Mouse (Mus musculus): ENCODE results near the gene Btbd8.

The Btbd8 gene

DNA sequence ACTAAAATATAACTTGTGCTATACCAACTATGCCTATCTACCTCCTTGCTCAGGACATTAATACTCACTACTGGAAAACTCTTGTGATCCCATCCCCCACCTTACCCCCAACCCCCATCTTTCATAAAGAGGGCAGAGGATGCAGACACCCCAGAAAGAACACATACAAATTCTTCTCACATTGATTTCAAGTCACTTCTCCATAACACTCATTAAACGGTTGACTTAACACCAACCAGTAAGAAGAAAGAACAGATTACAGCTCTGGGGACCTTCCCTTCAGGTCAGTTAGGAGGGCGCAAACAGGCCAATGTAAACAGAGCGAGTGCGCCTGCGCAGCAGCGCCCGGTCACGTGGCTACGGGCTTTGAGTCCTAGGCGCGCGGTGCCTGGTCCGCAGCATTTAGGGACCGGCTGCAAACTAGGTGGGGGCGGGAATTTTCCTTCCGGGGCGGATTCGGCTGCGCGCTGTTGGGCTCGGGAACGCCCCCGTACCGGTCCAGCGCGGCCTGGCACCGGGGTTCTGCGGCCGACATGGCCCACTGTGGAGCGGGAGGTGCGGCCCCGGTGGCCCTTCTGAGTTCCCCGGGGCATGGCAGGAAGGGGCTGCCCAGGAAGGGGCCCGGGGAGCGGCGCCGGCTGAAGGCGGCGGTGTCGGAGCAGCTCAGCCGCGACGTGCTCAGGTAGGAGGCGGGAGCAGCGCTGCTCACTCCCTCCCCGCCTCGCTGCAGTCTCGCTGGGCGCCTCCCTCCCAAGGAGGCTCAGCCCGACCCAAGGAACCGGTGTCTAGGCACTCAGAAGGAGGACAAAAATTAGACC lies at the start of gene Btbd8:
TSS of gene Btbd8 (plus strand) at position 534 of the 818 bp plus-strand sequence.
- in situ Hi-C loops (cut with MboI; ENCODE audit: low sequenced_read_pairs) = no loop called here

DNA sequence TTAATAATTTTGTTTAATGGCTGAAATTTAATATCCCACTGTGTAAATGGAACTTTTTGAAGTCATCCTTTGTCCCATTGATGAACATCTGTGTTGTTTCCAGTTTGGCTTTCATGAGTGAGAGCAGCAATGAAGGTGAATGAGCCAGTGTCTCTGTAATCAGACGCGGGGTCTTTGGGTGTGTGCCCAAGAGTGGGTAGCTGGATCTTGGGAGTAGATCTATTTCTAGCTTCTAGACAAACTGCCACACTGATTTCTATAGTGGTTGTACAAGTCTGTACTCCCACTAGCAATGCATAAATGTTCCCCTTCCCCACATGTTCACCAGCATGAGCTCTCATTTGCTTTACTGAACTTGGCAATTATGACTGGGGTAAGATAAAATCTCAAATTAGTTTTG lies 48.4 kb upstream of the Btbd8 start:
- in situ Hi-C loops (cut with MboI; ENCODE audit: low sequenced_read_pairs) = no loop called here

DNA sequence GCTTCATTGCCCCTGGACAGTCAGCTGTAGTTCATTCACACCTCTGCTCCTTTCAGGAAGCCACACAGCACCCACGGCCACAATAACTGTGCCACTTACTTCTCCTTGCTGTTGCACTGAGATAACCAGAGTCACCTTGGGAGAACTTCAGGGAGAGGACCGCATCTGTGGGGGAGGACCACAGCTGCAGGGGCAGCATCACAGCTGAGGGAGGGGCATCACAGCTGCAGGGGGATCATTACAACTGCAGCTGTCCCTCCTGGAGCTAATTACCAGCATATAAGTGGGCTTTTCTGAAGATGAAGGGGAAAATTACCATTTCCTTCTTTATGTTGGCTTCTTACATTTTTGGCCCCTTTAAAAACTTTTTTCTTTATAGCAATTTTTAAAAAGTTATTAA lies 43.4 kb upstream of the Btbd8 start:
- in situ Hi-C loops (cut with MboI; ENCODE audit: low sequenced_read_pairs) = no loop called here

DNA sequence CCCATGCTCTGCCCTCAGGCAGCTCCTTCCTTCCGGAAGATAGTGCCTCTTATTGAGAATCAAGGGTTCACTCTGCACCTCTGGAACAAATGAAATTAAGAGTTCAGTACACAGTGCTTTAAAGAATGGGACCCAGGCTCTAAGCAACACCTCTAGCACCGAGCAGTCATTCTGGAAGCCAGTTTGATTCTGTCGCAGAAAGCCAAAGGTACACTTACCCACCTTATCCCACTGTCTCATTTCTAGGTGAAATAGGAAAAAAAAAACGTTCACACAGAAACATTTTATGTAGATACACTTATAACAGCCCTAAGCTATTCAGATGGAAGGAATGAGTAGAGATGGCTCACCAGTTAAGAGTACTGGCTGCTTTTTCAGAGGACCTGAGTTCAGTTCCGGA lies 35.4 kb upstream of the Btbd8 start, which contains the start of gene Ephx4:
TSS of gene Ephx4 (plus strand) at position 301 of the 400 bp plus-strand sequence.
- in situ Hi-C loops (cut with MboI; ENCODE audit: low sequenced_read_pairs) = no loop called here

DNA sequence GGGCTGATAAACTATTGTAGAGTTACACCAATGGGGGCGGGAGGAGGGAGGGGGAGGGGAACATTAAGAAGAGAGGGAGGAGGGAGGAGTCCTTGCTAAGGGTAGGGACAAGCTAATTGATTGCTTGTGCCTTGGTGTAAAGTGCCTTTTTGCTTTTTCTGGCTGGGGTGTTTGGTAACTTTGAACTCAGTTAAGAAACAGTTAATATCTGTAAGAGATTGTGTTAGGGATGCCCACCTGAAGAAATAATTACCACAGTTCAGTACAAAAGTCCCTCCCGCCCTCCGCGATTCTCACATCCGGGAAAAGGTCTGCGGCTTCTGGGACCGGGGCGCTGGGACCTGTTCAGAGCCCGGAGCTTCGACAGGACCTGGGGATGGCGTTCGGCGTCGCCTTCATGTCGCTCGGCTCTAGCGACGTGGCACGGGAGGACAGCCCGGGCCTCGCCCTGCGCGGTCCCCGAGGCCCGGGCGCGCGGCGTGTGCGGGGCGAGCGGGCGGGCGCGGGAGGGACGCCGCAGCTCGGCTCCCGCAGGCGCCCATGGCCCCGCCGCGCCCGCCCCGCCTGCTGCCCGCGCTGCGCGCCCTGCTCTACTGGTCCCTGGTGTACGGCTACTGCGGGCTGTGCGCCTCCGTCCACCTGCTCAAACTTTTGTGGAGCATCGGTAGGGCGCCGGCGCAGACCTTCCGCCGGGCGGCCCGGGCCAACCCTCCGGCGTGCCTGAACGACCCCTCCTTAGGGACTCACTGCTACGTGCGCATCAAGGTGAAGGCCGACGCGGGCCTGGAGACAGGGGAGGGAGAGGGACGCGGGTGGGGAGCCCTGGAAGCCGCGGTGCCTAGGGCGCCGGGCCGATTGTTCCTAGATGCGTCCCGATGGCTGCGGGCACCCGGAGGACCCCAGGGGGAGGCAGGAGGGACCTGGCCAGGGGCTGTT lies 34.5 kb upstream of the Btbd8 start:
- in situ Hi-C loops (cut with MboI; ENCODE audit: low sequenced_read_pairs) = no loop called here

- in situ Hi-C loops (cut with MboI; ENCODE audit: low sequenced_read_pairs) = no loop called here
Observed at GRCm38 (mm10) chr5:107403947-107404684, 33.7 kb upstream of the Btbd8 start.

DNA sequence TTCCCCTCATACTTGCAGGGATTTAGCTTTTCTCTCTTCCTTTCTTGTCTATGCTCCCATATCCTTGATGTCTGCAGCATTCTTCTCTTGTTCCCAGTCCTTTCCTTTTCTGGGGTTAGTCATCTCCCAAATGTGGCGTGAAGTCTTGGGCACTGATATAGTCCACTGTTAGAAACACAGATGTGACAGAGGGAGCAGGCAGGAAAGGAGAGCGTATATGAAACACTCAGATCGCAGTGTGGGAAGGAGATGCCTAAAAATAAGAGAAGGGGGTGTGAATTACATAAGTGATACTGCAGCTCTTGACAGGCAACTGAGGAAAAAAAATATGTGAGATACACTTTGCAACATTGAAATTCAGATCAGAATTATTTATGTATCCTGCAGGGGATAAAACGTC lies 32.4 kb upstream of the Btbd8 start:
- in situ Hi-C loops (cut with MboI; ENCODE audit: low sequenced_read_pairs) = no loop called here

DNA sequence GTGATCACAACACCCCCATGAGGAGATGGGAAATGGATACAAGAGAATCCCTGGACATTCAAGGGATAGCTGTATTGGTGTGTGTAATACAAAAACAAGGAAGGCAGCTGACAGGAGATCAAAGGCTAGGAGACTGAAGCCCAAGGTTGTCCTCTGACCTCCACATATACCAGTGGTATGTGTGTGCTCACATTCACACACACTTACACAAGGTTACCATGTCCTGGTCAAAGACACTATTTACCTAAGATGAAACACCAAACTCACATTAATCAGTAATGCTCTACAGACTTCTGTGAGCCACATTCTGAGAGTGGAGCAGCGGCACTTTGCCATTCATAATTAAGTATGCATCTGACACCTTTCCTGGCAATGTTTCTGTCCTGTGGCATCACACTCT lies 27.5 kb upstream of the Btbd8 start:
- in situ Hi-C loops (cut with MboI; ENCODE audit: low sequenced_read_pairs) = no loop called here

DNA sequence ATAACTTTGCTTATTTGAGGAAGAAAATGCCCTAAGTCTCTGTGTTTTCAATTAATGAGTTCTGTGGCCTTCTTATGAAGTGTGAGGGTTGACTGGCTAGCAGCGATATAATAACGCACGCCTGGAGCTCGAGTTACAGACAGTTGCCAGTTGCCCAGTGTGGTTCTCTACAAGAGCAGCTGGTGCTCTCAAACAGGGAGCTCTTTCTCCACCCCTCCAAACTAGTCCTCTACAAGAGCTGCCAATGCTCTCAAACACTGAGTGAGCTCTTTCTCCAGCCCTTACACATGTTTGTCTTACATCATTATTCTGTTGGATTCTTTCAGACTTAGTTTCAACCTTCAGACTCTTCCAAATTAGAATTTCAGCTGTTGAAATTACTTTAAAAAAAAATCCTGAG lies 26.5 kb upstream of the Btbd8 start:
- in situ Hi-C loops (cut with MboI; ENCODE audit: low sequenced_read_pairs) = no loop called here

GRCm38 (mm10) chr5:107412285-107412684 lies 25.5 kb upstream of the Btbd8 start:
- in situ Hi-C loops (cut with MboI; ENCODE audit: low sequenced_read_pairs) = no loop called here

DNA sequence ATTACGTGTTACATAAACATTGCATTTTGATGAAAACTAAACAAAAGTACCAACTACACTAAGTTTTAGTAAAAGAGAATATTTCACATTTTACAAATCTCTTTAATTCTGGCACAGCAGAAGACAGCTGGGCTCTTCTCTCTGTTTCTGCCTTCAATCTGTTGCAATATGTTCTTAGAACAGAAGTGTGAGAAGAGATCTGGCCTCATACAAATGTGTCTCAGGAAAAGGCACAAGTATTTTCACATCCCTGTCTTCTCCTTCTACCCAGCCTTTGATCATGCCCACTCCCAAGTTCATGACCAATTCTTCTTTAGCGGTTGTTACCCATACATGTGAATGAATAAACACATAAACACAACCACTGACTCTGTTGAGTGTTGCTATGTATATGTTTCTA lies 22.7 kb upstream of the Btbd8 start:
- in situ Hi-C loops (cut with MboI; ENCODE audit: low sequenced_read_pairs) = no loop called here

DNA sequence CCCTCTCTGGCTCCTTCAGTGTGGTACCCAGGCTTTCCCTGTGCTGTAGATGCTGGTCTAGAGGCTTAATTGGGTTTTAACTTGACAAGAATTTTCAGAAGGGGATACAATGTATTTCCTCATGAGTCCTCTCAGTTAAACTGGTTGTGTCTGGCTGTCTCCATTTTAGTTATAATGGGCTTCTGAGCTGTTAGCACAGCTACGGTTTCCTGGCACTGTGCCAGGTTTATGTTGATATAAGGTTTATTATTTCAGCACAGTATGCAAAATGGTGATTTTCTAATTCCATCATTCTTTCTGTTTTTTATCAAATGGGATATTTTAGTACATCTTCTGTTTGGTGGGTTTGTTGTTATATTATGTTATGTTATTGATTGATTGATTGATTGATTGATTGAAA lies 16.1 kb upstream of the Btbd8 start:
- in situ Hi-C loops (cut with MboI; ENCODE audit: low sequenced_read_pairs) = no loop called here

GRCm38 (mm10) chr5:107431249-107431648 lies 6.5 kb upstream of the Btbd8 start, which contains the start of gene Lpcat2b:
Gene Lpcat2b (plus strand): TSS chr5:107431549.
- in situ Hi-C loops (cut with MboI; ENCODE audit: low sequenced_read_pairs) = no loop called here

GRCm38 (mm10) chr5:107434001-107434400 lies 3.8 kb upstream of the Btbd8 start:
- in situ Hi-C loops (cut with MboI; ENCODE audit: low sequenced_read_pairs) = no loop called here

DNA sequence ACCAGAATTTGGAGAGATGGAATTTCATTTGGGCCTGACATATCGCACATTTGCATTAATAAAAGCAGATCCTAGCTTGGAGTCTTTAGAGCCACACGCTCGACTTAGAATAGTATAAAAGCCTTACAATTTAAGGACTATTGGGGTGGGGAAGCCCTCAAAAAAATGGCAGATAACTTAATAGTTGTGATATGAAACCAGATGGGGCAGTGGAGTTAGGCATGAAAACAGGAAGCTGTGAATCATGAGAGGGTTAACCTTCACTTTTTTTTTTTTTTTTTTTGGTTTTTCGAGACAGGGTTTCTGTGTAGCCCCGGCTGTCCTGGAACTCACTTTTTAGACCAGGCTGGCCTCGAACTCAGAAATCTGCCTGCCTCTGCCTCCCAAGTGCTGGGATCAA lies 1.6 kb upstream of the Btbd8 start:
- in situ Hi-C loops (cut with MboI; ENCODE audit: low sequenced_read_pairs) = no loop called here

- in situ Hi-C loops (cut with MboI; ENCODE audit: low sequenced_read_pairs) = no loop called here
Observed at GRCm38 (mm10) chr5:107436587-107437209, 1.1 kb upstream of the Btbd8 start.

DNA sequence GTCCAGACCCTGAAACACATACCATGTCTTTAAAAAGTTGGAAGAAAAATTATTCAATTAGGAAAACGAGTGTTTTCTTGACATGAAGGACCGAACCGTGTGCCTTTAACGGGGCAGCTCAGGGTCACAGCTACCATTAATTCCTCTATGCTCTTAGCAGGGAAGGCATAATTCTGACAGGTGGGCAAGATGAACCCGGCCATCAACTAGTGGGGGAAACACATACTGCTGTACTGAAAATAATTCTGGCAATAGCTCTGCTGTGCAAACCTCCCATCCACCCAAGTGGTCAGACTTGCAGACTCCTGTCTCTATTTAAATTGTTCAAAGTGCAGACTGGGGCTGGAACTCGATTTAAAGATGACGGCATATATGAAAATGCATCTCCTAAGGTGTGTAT lies 556 bp downstream of the Btbd8 start:
- in situ Hi-C loops (cut with MboI; ENCODE audit: low sequenced_read_pairs) = no loop called here

DNA sequence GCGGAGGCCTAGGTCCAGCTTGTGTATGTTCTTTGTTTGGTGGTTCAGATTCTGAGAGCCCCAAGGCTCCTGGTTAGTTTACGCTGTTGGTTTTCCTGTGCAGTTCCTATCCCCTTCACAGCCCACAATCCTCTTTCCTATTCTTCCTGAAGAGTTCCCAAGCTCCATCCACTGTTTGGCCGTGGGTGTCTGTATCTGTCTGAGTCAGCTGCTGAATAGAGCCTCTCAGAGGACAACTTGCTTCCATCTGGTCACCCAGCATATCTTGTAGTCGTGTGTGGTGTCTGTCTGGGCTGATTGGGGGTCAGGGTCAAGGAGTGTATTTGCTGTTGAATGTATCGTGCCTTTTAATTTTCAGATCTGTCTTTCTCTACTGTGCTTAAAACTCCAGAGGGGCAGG lies 4.1 kb downstream of the Btbd8 start:
- in situ Hi-C loops (cut with MboI; ENCODE audit: low sequenced_read_pairs) = no loop called here

GRCm38 (mm10) chr5:107444251-107444650 lies 6.5 kb downstream of the Btbd8 start:
- in situ Hi-C loops (cut with MboI; ENCODE audit: low sequenced_read_pairs) = no loop called here

GRCm38 (mm10) chr5:107447977-107448376 lies 10.2 kb downstream of the Btbd8 start:
- in situ Hi-C loops (cut with MboI; ENCODE audit: low sequenced_read_pairs) = no loop called here

GRCm38 (mm10) chr5:107448784-107449183 lies 11.0 kb downstream of the Btbd8 start:
- in situ Hi-C loops (cut with MboI; ENCODE audit: low sequenced_read_pairs) = no loop called here

Data from CH12F3 (cell line).